Mouse (Mus musculus) CH12.LX (cell line): ENCODE results near the gene Iqcc.

ENCODE experiments used
- BHLHE40 ChIP-seq: IDR thresholded peaks from 2 replicates; pipeline ENCODE4 v1.6.1; 2011; ENCODE audit warnings: mild to moderate bottlenecking, low read depth, low read length, improper control_type of control experiment
- CHD1 ChIP-seq: IDR thresholded peaks from 2 replicates; pipeline ENCODE4 v1.6.1; 2012; ENCODE audit warnings: low read depth, low read length, improper control_type of control experiment, inconsistent platforms
- CHD2 ChIP-seq: IDR thresholded peaks from 2 replicates; pipeline ENCODE4 v1.6.1; 2011; ENCODE audit warnings: low read length, improper control_type of control experiment
- CTCF ChIP-seq, 2 experiments: IDR thresholded peaks in 1 of 2; conservative IDR thresholded peaks in 1 of 2; 2 replicates each; pipeline ENCODE4 v1.5.1; 2011 to 2012; ENCODE audit warnings: low read depth in 2 of 2, low read length in 2 of 2, improper control_type of control experiment in 1 of 2, inconsistent platforms in 1 of 2, mild to moderate bottlenecking in 1 of 2, moderate library complexity in 1 of 2
- ETS1 ChIP-seq: conservative IDR thresholded peaks from 2 replicates; pipeline ENCODE4 v1.6.1; 2012; ENCODE audit warnings: low read depth, mild to moderate bottlenecking, inconsistent platforms, low read length, improper control_type of control experiment, moderate library complexity
- KAT2A ChIP-seq: IDR thresholded peaks from 2 replicates; pipeline ENCODE4 v1.6.1; 2012; ENCODE audit warnings: low read length, improper control_type of control experiment, inconsistent platforms; ENCODE audit not compliant: insufficient replicate concordance
- MYC ChIP-seq: IDR thresholded peaks from 2 replicates; pipeline ENCODE4 v1.6.1; 2011; ENCODE audit warnings: low read depth, mild to moderate bottlenecking, improper control_type of control experiment, low read length
- NRF1 ChIP-seq: IDR thresholded peaks from 2 replicates; pipeline ENCODE4 v1.6.1; 2014; ENCODE audit warnings: low read depth, mild to moderate bottlenecking, inconsistent platforms, low read length, improper control_type of control experiment, moderate library complexity
- POLR2A ChIP-seq: IDR thresholded peaks from 2 replicates; pipeline ENCODE4 v1.6.1; 2011; ENCODE audit warnings: low read depth, mild to moderate bottlenecking, improper control_type of control experiment, low read length
- SMC3 ChIP-seq: IDR thresholded peaks from 2 replicates; pipeline ENCODE4 v1.6.1; 2011; ENCODE audit warnings: low read depth, low read length, improper control_type of control experiment
- TBP ChIP-seq: conservative IDR thresholded peaks from 2 replicates; pipeline ENCODE4 v1.6.1; 2011; ENCODE audit warnings: low read depth, low read length, improper control_type of control experiment
- ZNF384 ChIP-seq: IDR thresholded peaks from 2 replicates; pipeline ENCODE4 v1.6.1; 2012; ENCODE audit warnings: low read depth, low read length, improper control_type of control experiment, inconsistent platforms

DNA sequence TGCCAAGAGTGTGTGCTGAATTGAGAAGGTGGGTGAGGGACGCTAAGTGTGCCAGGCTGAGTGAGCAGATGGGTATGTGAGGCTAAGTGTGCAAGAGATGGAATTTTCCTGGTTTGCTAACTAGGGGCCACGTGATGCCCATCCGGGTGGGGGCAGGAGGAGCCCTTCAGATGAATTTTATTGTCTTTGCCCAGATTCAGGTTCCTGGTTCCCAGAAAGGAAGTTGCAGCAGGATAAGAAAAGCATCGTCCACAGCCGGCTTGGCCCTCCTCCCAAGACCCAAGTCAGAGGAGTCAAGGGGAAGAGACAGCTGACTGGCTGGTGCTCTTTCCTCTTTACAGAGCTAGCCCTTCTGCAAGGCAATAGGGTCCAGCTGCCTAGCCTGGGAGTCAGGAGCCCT, 40.4 kb downstream of the Iqcc start, which contains the start of gene Fam167b:
- TF ChIP-seq KAT2A (no peak), ZNF384 (no peak), POLR2A (no peak), NRF1 (no peak), BHLHE40 (no peak), CHD1 (no peak), CTCF (conservative IDR thresholded peaks at IDR 0.05 in 1 of 2, IDR thresholded peaks at IDR 0.05 in 1 of 2; ENCODE audit: low read depth in 2 of 2, low read length in 2 of 2) (no peak), MYC (no peak), ETS1 (no peak), SMC3 (no peak), CHD2 (no peak), TBP (no peak)
